Comparison of ENCODE assay signal across 16 mouse cellular contexts in the genomic region with DNA sequence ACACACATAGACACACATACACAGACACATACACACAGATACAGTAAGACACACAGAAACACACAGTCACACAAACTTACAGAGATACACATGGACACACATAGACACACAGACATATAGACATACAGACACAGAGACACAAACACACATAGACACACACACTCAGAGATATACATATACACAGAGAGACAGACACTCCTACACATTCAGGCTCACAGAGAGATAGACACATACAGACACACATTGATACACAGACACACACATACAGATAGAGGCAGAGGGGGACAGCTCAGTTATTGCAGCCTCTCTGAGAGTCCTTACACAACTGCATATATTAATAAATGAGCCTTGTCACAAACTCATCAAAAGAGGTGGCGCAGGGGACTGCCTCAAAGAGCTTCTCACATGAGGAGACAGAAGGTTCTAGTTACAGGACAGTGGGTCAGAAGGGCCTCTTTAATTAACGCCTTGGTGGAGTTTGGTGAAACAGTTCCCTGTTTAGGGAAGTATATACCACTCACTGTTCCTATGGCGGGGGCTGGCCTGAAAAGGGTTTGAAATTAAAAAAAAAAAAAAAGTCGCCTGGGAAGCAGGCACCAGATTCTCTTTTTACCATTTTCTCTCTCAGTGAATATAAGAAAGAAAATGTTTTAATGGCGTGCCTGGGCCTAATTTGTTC. TPM values are rescaled to one million over a fixed set of nuclear protein-coding genes. Genes with fewer than 3 reads are reported as not detected.
DNase-seq lines count a peak whose midpoint lies in the region; ATAC-seq and TF ChIP-seq lines count a peak whose summit lies in the region.
"Had no signal": no experiment of that assay in that cellular context is flagged by ENCODE, and none has a peak within 500 bp of the region (broad histone marks: within the 10 kb centered on the region; RNA-seq: fewer than 3 reads in every experiment).

No protein-coding gene starts in this region.

- no peak overlapping the region for H3K9ac ChIP-seq in kidney, embryonic 14.5 days (ENCODE audit: low read depth, low read length)
- H3K9ac ChIP-seq in liver, embryonic 12.5 days = no peak overlapping the region
- H3K9ac ChIP-seq: heart, embryonic 12.5 days; limb, embryonic 15.5 days had no signal

- peak; percentile 20; the same call in 1 of the 2 replicates for ATAC-seq in kidney, embryonic 14.5 days (ENCODE audit: low FRiP score, low TSS enrichment)
- ATAC-seq in granulocyte monocyte progenitor cell, adult 5-6 weeks (replicated peaks; ENCODE audit: poor library complexity, severe bottlenecking) = peak; percentile 61
- ATAC-seq in liver, embryonic 12.5 days = no peak
- ATAC-seq: inflammation-experienced regulatory T-cells, adult 6 months had no signal

- DNase-seq in gastrocnemius, adult 2 months = no peak
- DNase-seq in gastrocnemius, adult 18-20 months (ENCODE audit: low spot score) = no peak
- no peak for DNase-seq in kidney, postnatal 4 days
- DNase-seq in retina, embryonic 14.5 days (ENCODE audit: low spot score) = peak; percentile 59
- no peak for DNase-seq in kidney, adult 8-10 months
- DNase-seq: heart, adult 11 months; heart, postnatal 14 days; lung, postnatal 14 days; right cerebral cortex, adult 18-20 months had no signal

- H3K4me3 ChIP-seq in gastrocnemius, adult 2 months = no peak overlapping the region
- no peak overlapping the region for H3K4me3 ChIP-seq in kidney, embryonic 14.5 days (ENCODE audit: low read length)
- H3K4me3 ChIP-seq in liver, embryonic 12.5 days = no peak overlapping the region
- H3K4me3 ChIP-seq: heart, embryonic 12.5 days; limb, embryonic 15.5 days had no signal

- H3K4me2 ChIP-seq in kidney, embryonic 14.5 days (replicated peaks; ENCODE audit: low read depth, low read length) = no peak overlapping the region
- no peak overlapping the region for H3K4me2 ChIP-seq in liver, embryonic 12.5 days
- H3K4me2 ChIP-seq: heart, embryonic 12.5 days; limb, embryonic 15.5 days had no signal

- peak overlapping the region; percentile 62 for H3K27ac ChIP-seq in gastrocnemius, adult 2 months
- no peak overlapping the region for H3K27ac ChIP-seq in kidney, embryonic 14.5 days (ENCODE audit: low read depth, low read length)
- no peak overlapping the region for H3K27ac ChIP-seq in liver, embryonic 12.5 days
- H3K27ac ChIP-seq: limb, embryonic 15.5 days had no signal

- H3K36me3 ChIP-seq in kidney, embryonic 14.5 days (ENCODE audit: control insufficient read depth, insufficient read depth, low read length) = no peaks in the 10 kb centered on the region
- H3K36me3 ChIP-seq in liver, embryonic 12.5 days = no peaks in the 10 kb centered on the region
- H3K36me3 ChIP-seq: G1E; heart, embryonic 12.5 days; limb, embryonic 15.5 days had no signal

- intact Hi-C loops in gastrocnemius, adult 2 months (cut with DNase I) = no loop called here

- TF ChIP-seq CTCF in gastrocnemius, adult 2 months (IDR thresholded peaks at IDR 0.05) = no peak

- H3K27me3 ChIP-seq in kidney, embryonic 14.5 days (ENCODE audit: control insufficient read depth, insufficient read depth, low read length) = no peaks in the 10 kb centered on the region
- H3K27me3 ChIP-seq in liver, embryonic 12.5 days (replicated peaks) = no peaks in the 10 kb centered on the region
- H3K27me3 ChIP-seq: heart, embryonic 12.5 days; limb, embryonic 15.5 days had no signal

- H3K4me1 ChIP-seq in kidney, embryonic 14.5 days (ENCODE audit: control insufficient read depth, insufficient read depth, low read length) = no peaks in the 10 kb centered on the region
- no peaks in the 10 kb centered on the region for H3K4me1 ChIP-seq in liver, embryonic 12.5 days

- WGBS in kidney, embryonic 14.5 days = 57% methylated on average over 5 of the region's 5 CpGs
- WGBS in liver, embryonic 12.5 days (ENCODE audit: insufficient replicate concordance) = 53% methylated on average over 5 of the region's 5 CpGs

- H3K9me3 ChIP-seq in kidney, embryonic 14.5 days (ENCODE audit: control insufficient read depth, low read length) = no peaks in the 10 kb centered on the region
- H3K9me3 ChIP-seq in liver, embryonic 12.5 days (replicated peaks) = no peaks in the 10 kb centered on the region
- H3K9me3 ChIP-seq: heart, embryonic 12.5 days; limb, embryonic 15.5 days had no signal

RNA-seq across cellular contexts. Expression of gene Sash1, which starts 12.4 kb away (rescaled TPM):
- total RNA-seq in gastrocnemius, adult 2 months (2021) = 10 to 100 TPM; 10.6 to 17.9 TPM
- total RNA-seq in gastrocnemius, adult 18-20 months (2021) = 10 to 100 TPM; 12.3 to 15.8 TPM
- 5.5 and 6.5 TPM in 2 replicates for polyA plus RNA-seq in kidney, embryonic 14.5 days (2014; fragmentation: Nextera tagmentation; extraction: Ambion mirVana)
- 1.9 and 2.4 TPM in 2 replicates for total RNA-seq in granulocyte monocyte progenitor cell, adult 5-6 weeks (2014; fragmentation: Nextera tagmentation)
- total RNA-seq in granulocyte monocyte progenitor cell, adult 5-6 weeks (2017) = 2.1 and 2.4 TPM in 2 replicates
- polyA plus RNA-seq in liver, embryonic 12.5 days (2016; fragmentation: Nextera tagmentation; extraction: Ambion mirVana) = 1.1 and 1.2 TPM in 2 replicates
- polyA plus RNA-seq: G1E had no signal
